Mouse (Mus musculus) central nervous system, embryonic 14 days (tissue): ENCODE measurements around the gene Btbd35f30. TPM values are rescaled to one million over a fixed set of nuclear protein-coding genes. Genes with fewer than 3 reads are reported as not detected.

ENCODE experiments used
- polyA plus RNA-seq: library from polyadenylated mRNA; depleted of rRNA; stranded (reverse); fragments of >200 nt; gene quantifications from 2 replicates; pipeline ENCODE4 v1.2.3, GENCODE M21; 2012; rRNA removed

Gene Btbd35f30
- polyA plus RNA-seq, result not detected in 2 replicates

DNA sequence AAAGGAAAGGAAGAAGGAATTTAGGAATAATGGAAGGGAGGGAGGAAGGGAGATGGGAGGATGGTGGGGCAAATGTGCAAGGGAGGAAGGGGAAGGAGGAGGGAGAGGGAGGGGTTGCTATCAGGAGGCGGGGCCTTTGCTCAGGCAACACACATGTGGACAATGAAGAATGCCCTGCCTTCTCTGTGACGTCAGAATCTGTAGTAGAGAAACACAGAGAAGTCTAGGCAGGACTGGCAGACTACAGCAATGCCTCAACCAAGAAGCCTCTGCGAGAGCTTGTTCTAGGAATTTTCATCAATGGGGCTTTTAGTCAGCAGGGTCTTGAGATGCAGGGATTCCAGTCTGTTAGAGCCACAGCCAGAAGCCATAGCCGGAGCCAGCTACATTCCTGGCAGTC lies at the start of gene Btbd35f30:
Gene Btbd35f30 (plus strand): TSS at position 301 of the 400 bp plus-strand sequence.

DNA sequence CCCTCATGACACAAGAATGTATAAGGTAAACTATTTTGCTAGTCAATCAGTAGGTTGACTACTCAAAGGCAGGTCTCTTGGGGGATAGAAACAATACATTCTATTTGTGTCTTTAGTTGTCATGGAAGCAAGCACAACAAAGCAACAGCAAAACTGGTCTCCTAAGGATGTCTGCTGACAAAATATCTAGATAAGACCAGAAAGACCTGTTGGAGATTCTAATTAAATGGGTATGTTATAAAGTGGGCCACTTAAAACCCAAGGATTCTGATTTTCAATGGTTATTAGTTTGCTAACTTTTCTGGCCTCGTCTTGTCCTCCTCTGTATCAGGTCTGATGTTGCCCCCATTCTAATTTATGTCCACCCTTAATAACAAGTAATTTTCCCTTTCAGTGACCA lies 47.0 kb downstream of the Btbd35f30 start, which contains the start of gene Gm21789:
Gene Gm21789 (plus strand): TSS at position 301 of the 400 bp plus-strand sequence.

Other genes with a start within 250 kb of the Btbd35f30 start
- not detected in 2 replicates for gene Gm5926, start 243.9 kb upstream of the Btbd35f30 start, polyA plus RNA-seq
- gene Btbd35f21, start 168.5 kb upstream of the Btbd35f30 start, polyA plus RNA-seq, result not detected in 2 replicates
- not detected in 2 replicates for gene Gm21789, start 47.1 kb downstream of the Btbd35f30 start, polyA plus RNA-seq
- gene Btbd35f5, start 79.3 kb downstream of the Btbd35f30 start, polyA plus RNA-seq, result not detected in 2 replicates